Mouse (Mus musculus) lung, postnatal 0 days (tissue): ENCODE data around the gene H2afv. TPM values are rescaled to one million over a fixed set of nuclear protein-coding genes. Genes with fewer than 3 reads are reported as not detected.
"Not testable (repeated sequence)": the region's sequence is repeated elsewhere in the genome, so short reads cannot be mapped to it uniquely, and the experiment has no call there.

ENCODE experiments used
- ATAC-seq: fragments of 200-750 bp; cut with Nextera tagmentation; 2 replicates; pipeline ENCODE4 v1.8.0; 2017; ENCODE audit warnings: moderate library complexity
- DNase-seq: peaks from one replicate; pipeline ENCODE4 v3.0.0-alpha.2; 2016; ENCODE audit warnings: low spot score
- H3K27ac ChIP-seq: fragments of 300-500 bp; sonication (generic); 2 replicates; pipeline ENCODE4 v1.5.1; 2014; ENCODE audit warnings: antibody characterized with exemption, mild to moderate bottlenecking, low read length, mixed read lengths
- H3K27me3 ChIP-seq: fragments of 300-500 bp; sonication (generic); replicated peaks from 2 replicates; pipeline ENCODE4 v1.6.1; 2014; ENCODE audit warnings: low read length, mixed read lengths; ENCODE audit not compliant: insufficient read depth
- H3K36me3 ChIP-seq: fragments of 300-500 bp; sonication (generic); 2 replicates; pipeline ENCODE4 v1.6.1; 2014; ENCODE audit warnings: low read length, mixed read lengths; ENCODE audit not compliant: insufficient read depth
- H3K4me1 ChIP-seq: fragments of 300-500 bp; sonication (generic); 2 replicates; pipeline ENCODE4 v1.6.1; 2014; ENCODE audit warnings: antibody characterized with exemption, low read depth, low read length, mixed read lengths; ENCODE audit not compliant: insufficient read depth
- H3K4me2 ChIP-seq: fragments of 300-500 bp; sonication (generic); replicated peaks from 2 replicates; pipeline ENCODE4 v1.6.1; 2014; ENCODE audit warnings: low read depth, mild to moderate bottlenecking, low read length, moderate library complexity, mixed read lengths
- H3K4me3 ChIP-seq: fragments of 300-500 bp; sonication (generic); 2 replicates; pipeline ENCODE4 v1.5.1; 2014; ENCODE audit warnings: low read depth, low read length
- H3K9ac ChIP-seq: fragments of 300-500 bp; sonication (generic); replicated peaks from 2 replicates; pipeline ENCODE4 v1.6.1; 2014; ENCODE audit warnings: low read depth, mild to moderate bottlenecking
- H3K9me3 ChIP-seq: fragments of 300-500 bp; sonication (generic); 2 replicates; pipeline ENCODE4 v1.6.1; 2016; ENCODE audit warnings: low read length, mixed read lengths
- CTCF ChIP-seq: IDR thresholded peaks from 2 replicates; pipeline ENCODE4 v1.5.1; 2016; ENCODE audit warnings: antibody characterized with exemption, mild to moderate bottlenecking
- EP300 ChIP-seq: IDR thresholded peaks from 2 replicates; pipeline ENCODE4 v1.6.1; 2016; ENCODE audit warnings: antibody characterized with exemption, mild to moderate bottlenecking, control low read depth
- WGBS: fragments of 180-500 bp; shearing (Covaris S2); extraction: QIAGEN DNeasy Blood & Tissue Kit; methylation state at CpG from one replicate; pipeline ENCODE4 v1.1.7; 2014; 5-methylcytosine and 5-hydroxymethylcytosine counted together
- polyA plus RNA-seq: library from polyadenylated mRNA; unstranded; fragments of >200 nt; fragmentation: Nextera tagmentation; extraction: Ambion mirVana; gene quantifications from 2 replicates; pipeline ENCODE4 v1.2.1, GENCODE M21; 2015

Gene H2afv
- polyA plus RNA-seq, 1 experiment from 2014 or later: 268 TPM

DNA sequence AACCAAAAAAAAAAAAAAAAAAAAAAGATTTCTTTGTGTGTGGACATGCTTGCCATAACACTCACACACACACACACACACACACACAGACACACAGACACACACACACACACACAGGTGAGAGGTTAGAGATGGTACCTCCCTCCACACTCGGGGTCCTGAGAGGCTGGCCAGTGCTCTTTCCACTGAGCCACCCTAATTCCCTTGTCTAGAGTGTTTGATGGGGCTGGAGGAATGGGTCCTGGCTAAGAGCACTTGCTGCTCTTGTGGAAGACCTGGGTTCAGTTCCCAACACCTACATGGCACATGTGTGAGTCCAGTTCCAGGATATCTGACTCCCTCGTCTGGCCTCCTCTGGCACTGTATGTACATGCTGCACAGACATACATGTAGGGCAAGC, 6.6 kb downstream of the H2afv start:
- ATAC-seq (no peak), DNase-seq (no peak)
- 95% methylated on average over 2 of the region's 2 CpGs for WGBS
- no peaks in the 10 kb centered on the region for H3K27me3 ChIP-seq
- H3K36me3 ChIP-seq: peaks cover 13% of the 10 kb centered on the region
- no peak overlapping the region for H3K27ac ChIP-seq
- H3K4me3 ChIP-seq: no peak overlapping the region
- TF ChIP-seq EP300: no peak
- TF ChIP-seq CTCF: no peak
- H3K4me1 ChIP-seq: no peaks in the 10 kb centered on the region
- no peaks in the 10 kb centered on the region for H3K9me3 ChIP-seq
- H3K4me2 ChIP-seq: no peak overlapping the region
- H3K9ac ChIP-seq: no peak overlapping the region

DNA sequence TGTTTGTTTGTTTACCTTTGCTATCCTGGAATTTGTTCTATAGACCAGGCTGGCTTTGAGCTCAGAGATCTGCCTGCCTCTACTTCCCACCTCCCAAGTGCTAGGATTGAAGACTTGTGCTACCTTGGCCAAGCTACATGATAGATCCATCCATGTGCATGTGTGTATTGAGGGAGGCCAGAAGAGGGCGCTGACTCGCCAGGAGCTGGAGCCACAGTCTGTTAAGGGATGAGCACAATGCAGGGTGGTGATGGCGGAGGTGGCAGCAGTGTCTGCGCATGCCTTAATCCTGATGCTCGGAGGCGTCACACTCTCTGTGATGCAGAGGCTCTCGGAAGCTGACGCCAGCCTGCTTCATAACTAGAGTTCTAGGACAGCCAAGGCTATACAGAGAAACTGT, 7.8 kb downstream of the H2afv start:
- Histone ChIP-seq H3K4me3 (no peak overlapping the region), H3K27me3 (no peaks in the 10 kb centered on the region), H3K4me1 (no peaks in the 10 kb centered on the region), H3K27ac (no peak overlapping the region), H3K4me2 (no peak overlapping the region), H3K36me3 (peaks cover 13% of the 10 kb centered on the region), H3K9ac (no peak overlapping the region), H3K9me3 (no peaks in the 10 kb centered on the region)
- DNase-seq (peak; percentile 60), ATAC-seq (0 out of 2 replicates have a peak, but pooled peaks have one; percentile 41)
- WGBS: 73% methylated on average over 8 of the region's 8 CpGs
- no peak for TF ChIP-seq EP300
- peak; percentile 84 for TF ChIP-seq CTCF

DNA sequence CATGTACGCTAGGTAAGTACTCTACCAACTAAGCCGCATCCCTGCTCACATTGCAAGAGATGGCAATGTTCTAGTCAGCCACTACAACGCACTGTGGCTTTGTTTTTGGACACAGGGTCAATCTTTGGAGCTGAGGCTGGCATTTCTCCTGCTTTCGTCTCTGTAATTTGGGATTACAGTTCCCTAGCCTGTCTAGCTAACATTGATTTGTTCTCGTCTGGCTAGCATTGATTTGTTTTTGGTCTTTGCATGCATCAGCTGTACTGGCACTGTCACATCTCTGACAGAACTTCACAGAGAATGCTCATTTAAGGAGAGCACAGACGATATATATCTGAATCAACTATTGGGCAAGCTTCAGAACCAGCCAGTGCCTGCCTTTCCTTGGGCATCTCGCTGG, 14.1 kb downstream of the H2afv start:
- Histone ChIP-seq H3K9ac (no peak overlapping the region), H3K4me1 (no peaks in the 10 kb centered on the region), H3K9me3 (no peaks in the 10 kb centered on the region), H3K27me3 (no peaks in the 10 kb centered on the region), H3K27ac (no peak overlapping the region), H3K36me3 (peaks cover 21% of the 10 kb centered on the region), H3K4me3 (no peak overlapping the region), H3K4me2 (no peak overlapping the region)
- ATAC-seq (no peak), DNase-seq (no peak)
- TF ChIP-seq EP300 (no peak), CTCF (no peak)
- WGBS: 90% methylated on average over 7 of the region's 7 CpGs

DNA sequence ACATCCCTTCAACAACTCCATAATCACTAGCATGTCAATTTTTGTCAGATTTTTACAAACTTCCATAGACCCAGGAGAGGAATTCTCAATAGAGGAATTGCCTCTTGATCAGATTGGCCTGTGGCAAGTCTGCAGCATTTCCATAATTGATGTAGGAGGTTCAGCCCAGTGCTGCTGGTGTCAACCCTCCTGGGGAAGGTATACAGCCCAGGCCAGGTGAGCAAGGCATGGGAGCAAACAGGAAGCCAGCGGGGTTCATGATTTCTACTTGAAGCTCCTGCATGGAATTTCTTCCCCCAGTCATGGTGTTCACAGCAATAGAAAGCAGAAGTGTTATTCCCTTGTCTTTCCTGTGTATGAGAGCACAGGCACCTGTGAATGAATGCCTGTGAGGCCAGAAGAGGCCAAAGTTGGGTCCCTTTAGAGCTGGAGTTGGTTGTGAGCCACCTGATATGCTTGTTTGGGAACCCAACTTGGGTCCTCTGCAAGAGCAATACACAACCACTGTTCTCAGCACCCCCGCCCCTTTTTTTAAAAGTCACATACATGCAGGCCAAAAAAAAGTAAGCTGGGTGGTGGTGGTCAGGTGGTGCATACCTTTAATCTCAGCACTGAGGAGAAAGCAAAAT, 23.4 kb downstream of the H2afv start:
- peaks cover 30% of the 10 kb centered on the region; the same call in 1 of the 2 replicates for H3K36me3 ChIP-seq
- peaks cover 11% of the 10 kb centered on the region for H3K4me1 ChIP-seq
- no peak overlapping the region for H3K4me3 ChIP-seq
- H3K9me3 ChIP-seq: no peaks in the 10 kb centered on the region
- H3K27ac ChIP-seq: no peak overlapping the region
- no peak for TF ChIP-seq CTCF
- TF ChIP-seq EP300: no peak
- no peaks in the 10 kb centered on the region for H3K27me3 ChIP-seq
- H3K4me2 ChIP-seq: no peak overlapping the region
- no peak for DNase-seq
- WGBS: 71% methylated on average over 2 of the region's 2 CpGs
- H3K9ac ChIP-seq: no peak overlapping the region
- no peak for ATAC-seq

DNA sequence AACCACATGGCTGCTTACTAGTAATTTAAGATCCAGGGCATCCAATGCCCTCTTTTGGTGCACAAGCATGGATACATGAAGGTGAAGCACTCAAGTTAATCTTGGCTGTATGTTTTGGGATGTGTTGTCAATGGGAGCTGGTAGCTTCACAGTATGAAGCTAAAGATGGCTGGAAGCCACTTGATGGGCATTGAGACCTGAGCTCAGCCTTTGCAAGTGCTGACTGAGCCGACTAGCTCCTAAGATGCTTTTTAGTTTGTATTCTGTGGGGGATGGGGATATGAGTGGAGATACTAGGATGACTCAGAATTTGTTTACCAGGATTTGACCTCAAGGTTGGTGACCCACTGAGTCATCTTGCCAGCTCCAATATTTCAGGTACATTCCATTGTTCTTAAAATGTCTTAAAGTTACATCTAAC, 23.9 kb downstream of the H2afv start:
- WGBS: 19% methylated on average over 1 of the region's 1 CpGs
- Histone ChIP-seq H3K36me3 (peaks cover 27% of the 10 kb centered on the region; the same call in 1 of the 2 replicates), H3K4me2 (no peak overlapping the region), H3K27ac (0 out of 2 replicates have a peak overlapping the region, but pooled peaks have one; percentile 32), H3K4me3 (no peak overlapping the region), H3K9ac (no peak overlapping the region), H3K9me3 (no peaks in the 10 kb centered on the region), H3K4me1 (peaks cover 11% of the 10 kb centered on the region), H3K27me3 (no peaks in the 10 kb centered on the region)
- DNase-seq (no peak), ATAC-seq (no peak)
- TF ChIP-seq EP300 (no peak), CTCF (no peak)

DNA sequence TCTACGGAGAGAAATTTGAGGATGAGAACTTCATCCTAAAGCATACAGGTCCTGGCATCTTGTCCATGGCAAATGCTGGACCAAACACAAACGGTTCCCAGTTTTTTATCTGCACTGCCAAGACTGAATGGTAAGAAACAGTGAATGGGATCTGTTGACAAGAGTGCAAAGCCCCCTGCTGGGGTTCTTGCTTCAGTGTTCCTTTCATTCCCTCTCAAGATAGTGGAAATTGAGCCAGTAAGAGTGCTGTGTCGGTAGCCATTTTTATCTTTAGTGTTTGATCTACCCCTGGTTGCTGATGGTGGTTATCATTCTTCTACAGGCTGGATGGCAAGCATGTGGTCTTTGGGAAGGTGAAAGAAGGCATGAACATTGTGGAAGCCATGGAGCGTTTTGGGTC, 25.1 kb downstream of the H2afv start:
- not testable (repeated sequence) for H3K27me3 ChIP-seq, H3K27ac ChIP-seq, ATAC-seq, DNase-seq, H3K9me3 ChIP-seq, H3K4me3 ChIP-seq, H3K4me2 ChIP-seq, H3K9ac ChIP-seq
- peaks cover 21% of the 10 kb centered on the region; the same call in 1 of the 2 replicates for H3K36me3 ChIP-seq
- WGBS: 63% methylated on average over 4 of the region's 4 CpGs
- H3K4me1 ChIP-seq: peaks cover 11% of the 10 kb centered on the region
